Mouse (Mus musculus) forebrain, embryonic 16.5 days (tissue): ENCODE data around the gene Irf2. TPM values are rescaled to one million over a fixed set of nuclear protein-coding genes. Genes with fewer than 3 reads are reported as not detected.

Experiments
- ATAC-seq: fragments of 200-750 bp; cut with Nextera tagmentation; 2 replicates; pipeline ENCODE4 v1.8.0; 2017; ENCODE audit warnings: mild to moderate bottlenecking, moderate library complexity
- H3K27ac ChIP-seq: fragments of 300-500 bp; sonication (generic); 2 replicates; pipeline ENCODE4 v1.5.1; 2014; ENCODE audit warnings: low read length, control low read depth
- H3K27me3 ChIP-seq: fragments of 300-500 bp; sonication (generic); replicated peaks from 2 replicates; pipeline ENCODE4 v1.6.1; 2014; ENCODE audit warnings: low read length; ENCODE audit not compliant: control insufficient read depth, insufficient read depth
- H3K36me3 ChIP-seq: fragments of 300-500 bp; sonication (generic); 2 replicates; pipeline ENCODE4 v1.6.1; 2014; ENCODE audit not compliant: control insufficient read depth, insufficient read depth
- H3K4me1 ChIP-seq: fragments of 300-500 bp; sonication (generic); replicated peaks from 2 replicates; pipeline ENCODE4 v1.6.1; 2014; ENCODE audit warnings: low read length; ENCODE audit not compliant: control insufficient read depth, insufficient read depth
- H3K4me2 ChIP-seq: fragments of 300-500 bp; sonication (generic); 2 replicates; pipeline ENCODE4 v1.6.1; 2014; ENCODE audit warnings: mild to moderate bottlenecking, low read length, control low read depth
- H3K4me3 ChIP-seq: fragments of 300-500 bp; sonication (generic); replicated peaks from 2 replicates; pipeline ENCODE4 v1.5.1; 2014; ENCODE audit warnings: mild to moderate bottlenecking, low read length, control low read depth
- H3K9ac ChIP-seq: fragments of 300-500 bp; sonication (generic); replicated peaks from 2 replicates; pipeline ENCODE4 v1.6.1; 2014; ENCODE audit warnings: low read depth, low read length, control low read depth
- H3K9me3 ChIP-seq: fragments of 300-500 bp; sonication (generic); 2 replicates; pipeline ENCODE4 v1.6.1; 2016; ENCODE audit warnings: low read length; ENCODE audit not compliant: control insufficient read depth
- WGBS: fragments of 180-500 bp; shearing (Covaris S2); extraction: QIAGEN DNeasy Blood & Tissue Kit; methylation state at CpG from one replicate; pipeline ENCODE4 v1.1.7; 2014; 5-methylcytosine and 5-hydroxymethylcytosine counted together
- polyA plus RNA-seq: library from polyadenylated mRNA; unstranded; fragments of >200 nt; fragmentation: Nextera tagmentation; extraction: Ambion mirVana; gene quantifications from 2 replicates; pipeline ENCODE4 v1.2.1, GENCODE M21; 2015

Irf2 gene
- polyA plus RNA-seq, 1 experiment from 2014 or later, result 11.2 TPM

- H3K4me1 ChIP-seq, result no peaks in the 10 kb centered on the region
- no peak overlapping the region for H3K4me3 ChIP-seq
- 0 out of 2 replicates have a peak, but pooled peaks cover 1% of the 10 kb centered on the region for H3K9me3 ChIP-seq
- no peak overlapping the region for H3K9ac ChIP-seq
- ATAC-seq, result no peak
- 79% methylated on average over 1 of the region's 1 CpGs for WGBS
- H3K4me2 ChIP-seq, result no peak overlapping the region
- no peak overlapping the region for H3K27ac ChIP-seq
- H3K27me3 ChIP-seq, result no peaks in the 10 kb centered on the region
- no peaks in the 10 kb centered on the region; the same call in 1 of the 2 replicates for H3K36me3 ChIP-seq
Observed at GRCm38 (mm10) chr8:46801153-46801684, 61.7 kb downstream of the Irf2 start.

GRCm38 (mm10) chr8:46802009-46802408 lies 62.5 kb downstream of the Irf2 start:
- Histone ChIP-seq H3K27me3 (no peaks in the 10 kb centered on the region), H3K4me1 (no peaks in the 10 kb centered on the region), H3K27ac (no peak overlapping the region), H3K4me3 (no peak overlapping the region), H3K9me3 (peaks cover 9% of the 10 kb centered on the region), H3K9ac (no peak overlapping the region), H3K4me2 (no peak overlapping the region), H3K36me3 (peaks cover 8% of the 10 kb centered on the region)
- 90% methylated on average over 2 of the region's 2 CpGs for WGBS
- no peak for ATAC-seq

- Histone ChIP-seq H3K4me2 (no peak overlapping the region), H3K36me3 (peaks cover 18% of the 10 kb centered on the region), H3K27ac (no peak overlapping the region), H3K27me3 (no peaks in the 10 kb centered on the region), H3K4me3 (no peak overlapping the region), H3K9me3 (peaks cover 11% of the 10 kb centered on the region), H3K4me1 (no peaks in the 10 kb centered on the region), H3K9ac (no peak overlapping the region)
- WGBS, result 98% methylated on average over 5 of the region's 5 CpGs
- ATAC-seq, result no peak
Observed at GRCm38 (mm10) chr8:46804721-46805120, 65.2 kb downstream of the Irf2 start.

- H3K9ac ChIP-seq, result no peak overlapping the region
- no peaks in the 10 kb centered on the region for H3K4me1 ChIP-seq
- H3K27me3 ChIP-seq, result no peaks in the 10 kb centered on the region
- no peak overlapping the region for H3K4me3 ChIP-seq
- 91% methylated on average over 11 of the region's 11 CpGs for WGBS
- peaks cover 11% of the 10 kb centered on the region for H3K9me3 ChIP-seq
- peaks cover 18% of the 10 kb centered on the region for H3K36me3 ChIP-seq
- H3K4me2 ChIP-seq, result no peak overlapping the region
- no peak for ATAC-seq
- H3K27ac ChIP-seq, result no peak overlapping the region
Observed at GRCm38 (mm10) chr8:46811021-46811622, 71.6 kb downstream of the Irf2 start.

- H3K27me3 ChIP-seq, result no peaks in the 10 kb centered on the region
- H3K4me2 ChIP-seq, result no peak overlapping the region
- no peak overlapping the region for H3K27ac ChIP-seq
- H3K4me3 ChIP-seq, result no peak overlapping the region
- H3K9ac ChIP-seq, result no peak overlapping the region
- no peak for ATAC-seq
- 98% methylated on average over 2 of the region's 2 CpGs for WGBS
- H3K4me1 ChIP-seq, result no peaks in the 10 kb centered on the region
- peaks cover 11% of the 10 kb centered on the region for H3K36me3 ChIP-seq
- peaks cover 3% of the 10 kb centered on the region; the same call in 1 of the 2 replicates for H3K9me3 ChIP-seq
Observed at GRCm38 (mm10) chr8:46811944-46812343, 72.4 kb downstream of the Irf2 start.

GRCm38 (mm10) chr8:46812966-46813365 lies 73.4 kb downstream of the Irf2 start:
- no peak overlapping the region for H3K27ac ChIP-seq
- no peaks in the 10 kb centered on the region for H3K27me3 ChIP-seq
- peaks cover under 1% of the 10 kb centered on the region; the same call in 1 of the 2 replicates for H3K36me3 ChIP-seq
- H3K4me1 ChIP-seq, result no peaks in the 10 kb centered on the region
- WGBS, result 92% methylated on average over 4 of the region's 4 CpGs
- ATAC-seq, result no peak
- H3K9me3 ChIP-seq, result no peaks in the 10 kb centered on the region
- no peak overlapping the region for H3K9ac ChIP-seq
- H3K4me3 ChIP-seq, result no peak overlapping the region
- no peak overlapping the region for H3K4me2 ChIP-seq

- no peaks in the 10 kb centered on the region for H3K27me3 ChIP-seq
- WGBS, result 78% methylated on average over 14 of the region's 14 CpGs
- H3K27ac ChIP-seq, result no peak overlapping the region
- H3K9ac ChIP-seq, result no peak overlapping the region
- no peaks in the 10 kb centered on the region for H3K9me3 ChIP-seq
- no peaks in the 10 kb centered on the region for H3K4me1 ChIP-seq
- H3K4me2 ChIP-seq, result no peak overlapping the region
- no peak overlapping the region for H3K4me3 ChIP-seq
- no peaks in the 10 kb centered on the region for H3K36me3 ChIP-seq
- no peak for ATAC-seq
Observed at GRCm38 (mm10) chr8:46818106-46818989, 78.8 kb downstream of the Irf2 start.

GRCm38 (mm10) chr8:46818990-46819288 lies 79.4 kb downstream of the Irf2 start:
- H3K4me2 ChIP-seq, result no peak overlapping the region
- WGBS, result 85% methylated on average over 2 of the region's 2 CpGs
- H3K9me3 ChIP-seq, result no peaks in the 10 kb centered on the region
- H3K9ac ChIP-seq, result no peak overlapping the region
- H3K27ac ChIP-seq, result no peak overlapping the region
- no peak for ATAC-seq
- H3K4me1 ChIP-seq, result no peaks in the 10 kb centered on the region
- H3K27me3 ChIP-seq, result no peaks in the 10 kb centered on the region
- no peak overlapping the region for H3K4me3 ChIP-seq
- H3K36me3 ChIP-seq, result no peaks in the 10 kb centered on the region

- Histone ChIP-seq H3K36me3 (0 out of 2 replicates have a peak, but pooled peaks cover 2% of the 10 kb centered on the region), H3K27ac (no peak overlapping the region), H3K27me3 (no peaks in the 10 kb centered on the region), H3K4me2 (no peak overlapping the region), H3K4me1 (no peaks in the 10 kb centered on the region), H3K9ac (no peak overlapping the region), H3K9me3 (no peaks in the 10 kb centered on the region), H3K4me3 (no peak overlapping the region)
- no peak for ATAC-seq
- 81% methylated on average over 7 of the region's 7 CpGs for WGBS
Observed at GRCm38 (mm10) chr8:46828734-46829413, 89.3 kb downstream of the Irf2 start.
